Mouse (Mus musculus): ENCODE results near the gene C330021F23Rik. TPM values are rescaled to one million over a fixed set of nuclear protein-coding genes. Genes with fewer than 3 reads are reported as not detected.

Gene C330021F23Rik
- polyA plus RNA-seq, 1 experiment from 2014 or later: 7.8 TPM

DNA sequence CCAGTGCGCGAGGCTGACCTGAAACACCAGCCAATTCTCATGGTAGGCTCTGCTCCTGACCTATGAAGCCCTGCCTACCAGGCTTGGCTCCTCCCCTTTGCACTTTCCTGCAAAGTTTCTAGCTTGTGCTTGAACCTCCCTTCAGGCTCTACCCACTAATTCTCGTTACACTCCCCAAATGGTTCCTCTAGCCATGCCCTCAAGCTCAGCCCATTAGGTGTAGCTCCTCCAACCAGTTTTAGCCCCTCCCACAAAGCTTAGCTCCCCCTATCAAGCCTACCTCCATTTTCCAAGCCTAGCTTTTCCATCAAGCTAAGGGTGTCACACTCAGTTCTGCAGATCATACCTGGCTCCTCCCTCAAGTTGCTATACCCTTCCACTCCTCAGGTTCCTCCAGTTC is 30.3 kb downstream of the C330021F23Rik start:
- DNase-seq (ENCODE audit: low spot score): no peak
- ATAC-seq (replicated peaks; ENCODE audit: low FRiP score): no peak
- WGBS: 75% methylated on average over 3 of the region's 3 CpGs
- Histone ChIP-seq H3K9ac (ENCODE audit: low read length) (no peak overlapping the region), H3K4me2 (ENCODE audit: low read depth, low read length, severe bottlenecking) (no peak overlapping the region), H3K36me3 (ENCODE audit: control insufficient read depth, insufficient read depth, low read length) (no peaks in the 10 kb centered on the region; the same call in 1 of the 2 replicates), H3K27ac (ENCODE audit: low read depth, low read length) (no peak overlapping the region), H3K4me1 (replicated peaks; ENCODE audit: control insufficient read depth, insufficient read depth, low read length) (no peaks in the 10 kb centered on the region), H3K9me3 (ENCODE audit: control insufficient read depth, low read length) (no peaks in the 10 kb centered on the region), H3K4me3 (ENCODE audit: low read depth, low read length) (no peak overlapping the region), H3K27me3 (ENCODE audit: control insufficient read depth, insufficient read depth, low read length) (no peaks in the 10 kb centered on the region)

DNA sequence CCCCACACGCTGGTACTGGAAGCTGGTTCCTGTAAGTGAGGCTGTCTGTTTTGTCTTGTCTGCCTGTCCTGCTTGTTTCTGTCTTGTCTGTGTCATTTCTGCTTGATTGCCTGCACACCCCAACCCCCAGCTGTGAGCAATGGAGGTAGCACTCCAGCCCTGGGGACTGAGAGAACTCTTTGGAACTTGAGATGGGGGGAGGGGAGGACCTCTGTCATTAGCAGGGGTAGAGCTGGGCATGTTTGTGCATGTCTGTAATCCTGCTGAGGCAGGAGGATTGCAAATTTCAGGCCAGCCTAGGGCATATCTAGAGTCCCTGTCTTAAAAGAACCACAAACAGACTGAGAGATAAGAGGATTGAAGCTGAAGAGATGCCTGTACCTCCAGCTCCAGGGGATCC is 31.4 kb downstream of the C330021F23Rik start:
- no peak overlapping the region for H3K9ac ChIP-seq (ENCODE audit: low read length)
- no peaks in the 10 kb centered on the region for H3K9me3 ChIP-seq (ENCODE audit: control insufficient read depth, low read length)
- H3K27me3 ChIP-seq (ENCODE audit: control insufficient read depth, insufficient read depth, low read length): no peaks in the 10 kb centered on the region
- H3K4me3 ChIP-seq (ENCODE audit: low read depth, low read length): no peak overlapping the region
- no peak overlapping the region for H3K27ac ChIP-seq (ENCODE audit: low read depth, low read length)
- H3K4me2 ChIP-seq (ENCODE audit: low read depth, low read length, severe bottlenecking): no peak overlapping the region
- DNase-seq (ENCODE audit: low spot score) (no peak), ATAC-seq (replicated peaks; ENCODE audit: low FRiP score) (no peak)
- H3K4me1 ChIP-seq (replicated peaks; ENCODE audit: control insufficient read depth, insufficient read depth, low read length): no peaks in the 10 kb centered on the region
- WGBS: 93% methylated on average over 1 of the region's 1 CpGs
- no peaks in the 10 kb centered on the region; the same call in 1 of the 2 replicates for H3K36me3 ChIP-seq (ENCODE audit: control insufficient read depth, insufficient read depth, low read length)

DNA sequence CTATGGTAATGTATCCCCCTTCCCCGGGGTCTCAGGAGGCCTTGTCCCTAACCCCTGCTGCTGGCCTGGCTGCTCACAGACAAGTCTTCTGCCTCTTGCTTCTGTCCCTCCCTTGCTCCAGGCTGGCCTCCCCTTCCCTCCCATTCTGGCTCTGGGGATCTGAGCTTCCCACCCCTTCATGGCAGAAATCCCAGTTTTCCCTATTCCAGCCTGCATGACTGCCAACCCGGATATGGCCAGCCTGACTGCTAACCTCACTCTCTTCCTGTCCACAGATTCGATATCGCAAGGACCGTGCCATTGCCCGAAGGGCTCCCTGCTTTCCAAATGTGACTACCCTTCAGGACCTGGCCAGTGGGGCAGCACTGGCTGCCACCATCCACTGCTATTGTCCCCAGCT is 32.6 kb downstream of the C330021F23Rik start:
- Histone ChIP-seq H3K4me2 (ENCODE audit: low read depth, low read length, severe bottlenecking) (no peak overlapping the region), H3K27me3 (ENCODE audit: control insufficient read depth, insufficient read depth, low read length) (no peaks in the 10 kb centered on the region), H3K36me3 (ENCODE audit: control insufficient read depth, insufficient read depth, low read length) (no peaks in the 10 kb centered on the region; the same call in 1 of the 2 replicates), H3K9ac (ENCODE audit: low read length) (no peak overlapping the region), H3K9me3 (ENCODE audit: control insufficient read depth, low read length) (no peaks in the 10 kb centered on the region), H3K27ac (ENCODE audit: low read depth, low read length) (no peak overlapping the region), H3K4me3 (ENCODE audit: low read depth, low read length) (no peak overlapping the region), H3K4me1 (replicated peaks; ENCODE audit: control insufficient read depth, insufficient read depth, low read length) (no peaks in the 10 kb centered on the region)
- no peak for DNase-seq (ENCODE audit: low spot score)
- WGBS: 93% methylated on average over 6 of the region's 6 CpGs
- no peak for ATAC-seq (replicated peaks; ENCODE audit: low FRiP score)

DNA sequence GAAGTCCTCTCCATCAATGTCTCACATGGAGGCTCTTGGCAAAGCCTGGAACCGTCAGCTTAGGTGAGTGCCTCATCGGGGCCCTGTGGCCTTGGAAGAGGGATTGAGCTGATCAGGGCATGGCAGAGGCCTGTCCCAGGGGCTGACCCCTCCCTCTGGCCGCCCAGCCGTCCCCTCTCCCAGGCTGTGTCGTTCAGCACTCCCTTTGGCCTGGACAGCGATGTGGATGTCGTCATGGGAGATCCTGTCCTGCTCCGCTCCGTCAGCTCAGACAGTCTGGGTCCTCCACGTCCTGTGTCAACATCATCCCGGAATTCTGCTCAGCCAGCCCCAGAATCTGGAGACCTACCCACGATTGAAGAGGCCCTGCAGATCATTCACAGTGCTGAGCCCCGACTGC is 35.6 kb downstream of the C330021F23Rik start:
- Histone ChIP-seq H3K27ac (ENCODE audit: low read depth, low read length) (no peak overlapping the region), H3K4me3 (ENCODE audit: low read depth, low read length) (no peak overlapping the region), H3K4me2 (ENCODE audit: low read depth, low read length, severe bottlenecking) (no peak overlapping the region), H3K4me1 (replicated peaks; ENCODE audit: control insufficient read depth, insufficient read depth, low read length) (no peaks in the 10 kb centered on the region), H3K9me3 (ENCODE audit: control insufficient read depth, low read length) (no peaks in the 10 kb centered on the region), H3K9ac (ENCODE audit: low read length) (no peak overlapping the region), H3K27me3 (ENCODE audit: control insufficient read depth, insufficient read depth, low read length) (no peaks in the 10 kb centered on the region), H3K36me3 (ENCODE audit: control insufficient read depth, insufficient read depth, low read length) (no peaks in the 10 kb centered on the region; the same call in 1 of the 2 replicates)
- DNase-seq (ENCODE audit: low spot score) (no peak), ATAC-seq (replicated peaks; ENCODE audit: low FRiP score) (no peak)
- 84% methylated on average over 12 of the region's 13 CpGs for WGBS

DNA sequence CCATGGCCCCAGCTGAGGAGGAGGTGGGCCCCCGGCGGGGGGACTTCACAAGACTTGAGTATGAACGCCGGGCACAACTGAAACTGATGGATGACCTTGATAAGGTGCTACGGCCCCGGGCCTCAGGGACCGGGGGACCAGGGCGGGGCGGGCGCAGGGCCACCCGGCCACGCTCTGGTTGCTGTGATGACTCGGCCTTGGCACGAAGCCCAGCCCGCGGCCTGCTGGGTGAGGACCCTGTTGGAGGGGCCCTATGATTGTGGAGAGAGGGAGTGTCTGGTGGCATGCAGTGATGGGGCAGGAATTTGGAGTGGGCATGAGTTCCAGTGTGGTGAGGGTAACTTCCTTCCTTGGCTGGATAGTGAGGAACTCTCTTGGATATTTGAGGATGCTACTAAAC is 38.8 kb downstream of the C330021F23Rik start:
- Histone ChIP-seq H3K36me3 (ENCODE audit: control insufficient read depth, insufficient read depth, low read length) (peaks cover 4% of the 10 kb centered on the region; the same call in 1 of the 2 replicates), H3K9me3 (ENCODE audit: control insufficient read depth, low read length) (no peaks in the 10 kb centered on the region), H3K4me2 (ENCODE audit: low read depth, low read length, severe bottlenecking) (no peak overlapping the region), H3K4me1 (replicated peaks; ENCODE audit: control insufficient read depth, insufficient read depth, low read length) (no peaks in the 10 kb centered on the region), H3K27ac (ENCODE audit: low read depth, low read length) (no peak overlapping the region), H3K27me3 (ENCODE audit: control insufficient read depth, insufficient read depth, low read length) (no peaks in the 10 kb centered on the region), H3K4me3 (ENCODE audit: low read depth, low read length) (no peak overlapping the region), H3K9ac (ENCODE audit: low read length) (no peak overlapping the region)
- ATAC-seq (replicated peaks; ENCODE audit: low FRiP score) (no peak), DNase-seq (ENCODE audit: low spot score) (no peak)
- 93% methylated on average over 16 of the region's 16 CpGs for WGBS

DNA sequence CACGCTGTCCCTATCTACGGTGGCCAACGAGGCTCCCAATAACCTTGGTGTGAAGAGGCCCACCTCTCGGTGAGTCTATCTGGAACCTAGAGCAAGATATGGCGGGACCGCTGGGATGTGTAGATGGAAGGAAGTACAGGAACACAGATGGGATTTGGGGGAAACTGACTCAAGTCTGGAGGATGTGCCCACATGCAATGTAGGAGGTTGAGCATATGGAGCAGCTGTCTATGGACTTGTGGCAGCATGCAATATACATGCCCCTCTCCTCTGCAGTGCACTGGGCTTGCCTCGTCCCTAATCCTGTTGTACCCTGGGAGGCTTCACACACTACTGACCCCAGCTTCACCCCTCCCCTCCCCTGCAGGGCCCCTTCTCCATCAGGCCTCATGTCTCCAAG is 40.0 kb downstream of the C330021F23Rik start:
- H3K27ac ChIP-seq (ENCODE audit: low read depth, low read length): no peak overlapping the region
- H3K4me2 ChIP-seq (ENCODE audit: low read depth, low read length, severe bottlenecking): no peak overlapping the region
- ATAC-seq (replicated peaks; ENCODE audit: low FRiP score): no peak
- H3K4me3 ChIP-seq (ENCODE audit: low read depth, low read length): no peak overlapping the region
- DNase-seq (ENCODE audit: low spot score): no peak
- H3K27me3 ChIP-seq (ENCODE audit: control insufficient read depth, insufficient read depth, low read length): no peaks in the 10 kb centered on the region
- H3K9me3 ChIP-seq (ENCODE audit: control insufficient read depth, low read length): no peaks in the 10 kb centered on the region
- H3K4me1 ChIP-seq (replicated peaks; ENCODE audit: control insufficient read depth, insufficient read depth, low read length): no peaks in the 10 kb centered on the region
- 86% methylated on average over 6 of the region's 7 CpGs for WGBS
- H3K9ac ChIP-seq (ENCODE audit: low read length): no peak overlapping the region
- peaks cover 4% of the 10 kb centered on the region; the same call in 1 of the 2 replicates for H3K36me3 ChIP-seq (ENCODE audit: control insufficient read depth, insufficient read depth, low read length)

DNA sequence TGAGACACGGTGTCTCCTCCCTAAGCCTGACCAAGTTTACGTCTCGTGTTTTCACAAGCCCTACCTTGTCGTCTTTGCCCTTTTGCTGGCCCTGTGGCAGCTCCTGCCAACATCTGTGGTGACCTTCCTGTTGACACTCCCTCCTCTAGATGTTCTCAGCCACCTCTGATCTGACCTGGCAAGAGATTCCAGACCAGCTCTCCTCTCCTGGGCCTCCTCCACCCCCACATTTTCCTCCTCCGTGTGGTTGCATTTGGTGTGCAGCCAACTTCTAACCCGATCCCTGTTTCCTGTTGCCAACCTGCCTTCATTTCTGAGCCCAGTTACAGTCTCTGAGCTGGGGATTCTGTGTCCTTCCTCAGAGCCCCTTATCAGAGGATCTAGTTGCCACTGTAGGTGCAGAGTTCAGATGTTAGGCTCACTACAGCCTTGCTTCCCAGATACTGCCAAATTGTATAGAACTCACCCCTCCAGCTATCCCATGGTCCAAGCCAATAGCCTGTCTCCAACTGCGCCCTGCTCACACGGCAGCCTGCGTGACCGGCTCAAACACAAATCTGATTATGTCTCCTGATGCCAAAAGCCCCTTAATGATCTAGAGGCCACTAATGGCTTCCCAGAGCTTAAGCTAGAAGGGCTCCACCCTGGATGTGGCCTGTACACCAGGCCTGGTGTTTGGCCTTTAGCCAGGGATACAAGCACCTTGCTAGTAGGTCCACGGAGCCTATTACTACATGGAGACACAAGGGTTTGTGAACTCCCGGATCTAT is 41.4 kb downstream of the C330021F23Rik start:
- H3K36me3 ChIP-seq (ENCODE audit: control insufficient read depth, insufficient read depth, low read length): peaks cover 4% of the 10 kb centered on the region; the same call in 1 of the 2 replicates
- H3K9ac ChIP-seq (ENCODE audit: low read length): no peak overlapping the region

DNA sequence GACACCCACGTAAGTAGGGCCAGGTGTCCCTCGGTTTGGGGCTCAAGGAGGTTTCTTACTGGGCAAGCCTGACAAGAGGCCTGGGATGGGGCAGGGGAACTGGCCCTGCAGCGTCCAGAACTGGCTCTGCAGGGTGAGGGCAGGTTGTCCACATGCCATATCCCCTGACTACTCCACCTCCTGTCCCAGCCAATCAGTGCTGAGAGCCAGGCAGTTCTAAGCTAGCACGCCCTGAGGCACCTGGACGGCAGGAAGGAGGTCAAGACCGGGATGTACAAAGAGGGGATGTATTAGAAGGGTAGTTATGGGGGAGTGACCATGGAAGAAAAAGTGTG is 42.0 kb downstream of the C330021F23Rik start:
- Histone ChIP-seq H3K9ac (ENCODE audit: low read length) (no peak overlapping the region), H3K9me3 (ENCODE audit: control insufficient read depth, low read length) (no peaks in the 10 kb centered on the region), H3K4me2 (ENCODE audit: low read depth, low read length, severe bottlenecking) (no peak overlapping the region), H3K36me3 (ENCODE audit: control insufficient read depth, insufficient read depth, low read length) (peaks cover 7% of the 10 kb centered on the region; the same call in 1 of the 2 replicates), H3K4me1 (replicated peaks; ENCODE audit: control insufficient read depth, insufficient read depth, low read length) (no peaks in the 10 kb centered on the region), H3K27ac (ENCODE audit: low read depth, low read length) (no peak overlapping the region), H3K4me3 (ENCODE audit: low read depth, low read length) (no peak overlapping the region), H3K27me3 (ENCODE audit: control insufficient read depth, insufficient read depth, low read length) (no peaks in the 10 kb centered on the region)
- WGBS: 78% methylated on average over 6 of the region's 6 CpGs
- ATAC-seq (replicated peaks; ENCODE audit: low FRiP score) (no peak), DNase-seq (ENCODE audit: low spot score) (no peak)

More for the DNA sequence above, 41.4 kb downstream of the C330021F23Rik start:
- ATAC-seq (replicated peaks; ENCODE audit: low FRiP score) (no peak), DNase-seq (ENCODE audit: low spot score) (no peak)
- Histone ChIP-seq H3K4me3 (ENCODE audit: low read depth, low read length) (no peak overlapping the region), H3K4me2 (ENCODE audit: low read depth, low read length, severe bottlenecking) (no peak overlapping the region), H3K9me3 (ENCODE audit: control insufficient read depth, low read length) (no peaks in the 10 kb centered on the region), H3K27ac (ENCODE audit: low read depth, low read length) (no peak overlapping the region), H3K4me1 (replicated peaks; ENCODE audit: control insufficient read depth, insufficient read depth, low read length) (no peaks in the 10 kb centered on the region), H3K27me3 (ENCODE audit: control insufficient read depth, insufficient read depth, low read length) (no peaks in the 10 kb centered on the region)
- WGBS: 91% methylated on average over 12 of the region's 12 CpGs
